Mouse (Mus musculus): Measurements from ENCODE around the gene Rnf212b. TPM values are rescaled to one million over a fixed set of nuclear protein-coding genes. Genes with fewer than 3 reads are reported as not detected.

The Rnf212b gene
- total RNA-seq, 2 experiments from 2014 or later = not detected

DNA sequence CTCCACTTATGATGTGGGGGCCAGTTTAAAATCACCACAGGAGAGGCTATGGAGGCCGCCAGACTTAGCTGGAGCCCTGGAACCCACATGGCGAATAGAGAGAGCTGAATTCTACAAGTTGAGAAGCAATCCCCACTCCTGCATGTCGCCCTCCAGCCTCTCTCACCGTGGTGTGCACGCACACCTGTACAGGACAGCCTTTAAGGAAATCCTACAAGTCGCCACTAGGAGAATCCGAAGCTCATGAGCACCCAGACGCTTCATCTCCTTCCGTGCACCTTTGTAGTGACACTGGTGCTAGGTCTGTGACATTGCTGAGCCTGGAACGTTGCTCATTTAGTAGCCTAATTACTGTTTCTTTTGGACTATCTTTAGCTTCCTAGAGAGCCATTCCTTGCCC lies 14.3 kb upstream of the Rnf212b start:
- DNase-seq = no peak

GRCm38 (mm10) chr14:54802428-54802827 lies 11.5 kb upstream of the Rnf212b start:
- DNase-seq = no peak

GRCm38 (mm10) chr14:54806124-54806523 lies 7.8 kb upstream of the Rnf212b start:
- no peak for DNase-seq

DNA sequence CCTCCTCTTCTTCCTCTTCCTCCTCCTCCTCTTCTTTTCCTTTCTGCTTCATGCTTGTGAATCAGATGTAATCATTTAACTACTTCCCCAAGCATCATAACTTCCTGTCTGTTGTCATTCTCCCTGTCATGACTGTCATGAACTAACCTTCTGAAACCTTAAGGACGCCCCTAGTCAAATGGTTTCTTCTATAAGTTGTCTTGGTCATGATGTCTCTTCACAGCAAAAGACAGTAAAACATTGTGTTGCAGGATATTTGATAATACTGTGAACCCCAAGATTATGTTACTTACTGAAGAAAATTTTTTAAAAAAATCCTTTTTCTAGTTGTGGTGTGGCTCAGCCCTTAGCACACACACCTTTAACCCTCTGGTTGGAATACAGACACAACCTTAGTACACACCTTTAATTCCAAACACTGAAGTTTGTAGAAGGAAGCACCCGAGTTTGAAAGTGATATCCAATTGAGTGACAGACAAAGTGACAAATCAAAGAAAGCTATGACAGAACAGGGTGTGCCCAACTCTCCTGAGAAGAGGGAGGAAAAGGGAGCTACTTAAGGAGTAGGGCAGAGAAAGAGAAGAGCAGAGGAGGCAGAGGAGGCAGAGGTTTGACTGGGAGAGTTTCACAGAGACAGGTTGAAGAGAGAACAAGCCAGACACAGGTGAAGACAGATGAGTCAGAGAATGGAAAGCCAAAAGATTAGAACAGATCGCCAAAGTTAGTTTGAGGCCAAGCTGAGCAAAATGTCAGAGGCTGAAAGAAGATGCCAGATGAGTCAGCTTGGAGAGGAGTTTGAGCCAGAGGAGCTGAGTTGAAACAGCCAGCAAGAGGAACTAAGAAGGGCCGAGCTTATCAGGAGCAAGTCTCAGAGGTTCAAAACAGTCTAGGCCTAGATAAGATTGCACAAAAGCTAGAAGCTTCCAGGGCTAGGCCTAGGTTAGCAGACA lies 4.9 kb upstream of the Rnf212b start:
- peak; percentile 17 for DNase-seq

GRCm38 (mm10) chr14:54809668-54810033 lies 4.3 kb upstream of the Rnf212b start:
- no peak for DNase-seq

- DNase-seq = no peak
These were observed 1.8 kb downstream of the Rnf212b start for GRCm38 (mm10) chr14:54815737-54816136.

DNA sequence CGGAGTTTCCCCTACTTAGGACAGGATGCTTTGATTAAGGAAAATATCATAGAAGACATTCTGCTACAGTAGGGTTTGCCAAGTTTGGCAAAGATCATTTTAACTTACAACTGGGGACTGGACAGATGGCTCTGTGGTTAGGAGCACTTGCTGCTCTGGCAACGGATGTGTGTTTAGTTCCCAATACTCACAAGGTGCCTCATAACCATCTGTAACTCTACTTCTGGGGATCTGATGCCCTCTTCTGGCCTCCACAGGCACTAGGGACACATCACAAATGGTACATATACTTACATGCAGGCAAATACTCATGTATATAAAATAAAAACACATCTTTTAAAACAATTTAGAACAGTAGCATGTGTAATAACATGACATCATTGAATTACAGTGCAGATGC lies 3.9 kb downstream of the Rnf212b start:
- peak; percentile 21 for DNase-seq

DNA sequence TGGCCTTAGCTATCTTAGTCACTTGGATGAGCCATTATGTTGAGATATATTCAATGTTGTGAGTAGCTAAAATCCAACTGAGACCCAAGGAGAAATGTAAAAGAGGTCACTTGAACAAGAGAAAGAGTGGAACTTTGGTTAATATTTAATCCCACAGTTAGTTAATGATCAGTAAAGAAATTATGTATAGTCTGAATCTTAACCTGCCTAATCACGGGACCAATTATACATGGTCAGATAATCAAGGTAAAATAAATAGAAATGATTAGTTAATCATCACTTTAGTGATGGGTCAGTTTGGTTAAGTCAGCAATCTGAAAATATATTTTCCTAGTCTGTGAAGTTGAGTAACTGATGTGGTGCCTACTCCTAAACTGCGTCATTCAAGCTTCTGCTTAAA lies 8.4 kb downstream of the Rnf212b start:
- DNase-seq = no peak

GRCm38 (mm10) chr14:54823716-54824115 lies 9.8 kb downstream of the Rnf212b start:
- DNase-seq = no peak

DNA sequence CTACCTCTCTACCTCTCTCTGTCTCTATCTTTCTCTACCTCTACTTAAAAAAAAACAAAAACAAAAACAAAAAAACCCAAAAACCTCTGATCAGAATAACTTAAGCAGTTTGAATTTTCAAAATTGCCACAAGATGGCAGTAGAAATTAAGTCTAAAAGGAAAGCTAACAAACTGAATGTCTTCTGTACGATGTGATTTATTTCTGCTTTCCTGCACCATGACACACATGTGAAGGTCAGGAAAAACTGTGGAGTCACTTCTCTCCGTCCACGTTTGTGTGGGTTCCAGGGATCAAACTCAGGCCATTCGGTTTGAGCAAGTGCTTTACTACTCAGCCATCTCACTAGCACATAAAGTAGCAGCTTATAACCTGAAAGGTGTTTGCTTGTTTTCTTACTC lies 29.5 kb downstream of the Rnf212b start:
- DNase-seq = no peak

DNA sequence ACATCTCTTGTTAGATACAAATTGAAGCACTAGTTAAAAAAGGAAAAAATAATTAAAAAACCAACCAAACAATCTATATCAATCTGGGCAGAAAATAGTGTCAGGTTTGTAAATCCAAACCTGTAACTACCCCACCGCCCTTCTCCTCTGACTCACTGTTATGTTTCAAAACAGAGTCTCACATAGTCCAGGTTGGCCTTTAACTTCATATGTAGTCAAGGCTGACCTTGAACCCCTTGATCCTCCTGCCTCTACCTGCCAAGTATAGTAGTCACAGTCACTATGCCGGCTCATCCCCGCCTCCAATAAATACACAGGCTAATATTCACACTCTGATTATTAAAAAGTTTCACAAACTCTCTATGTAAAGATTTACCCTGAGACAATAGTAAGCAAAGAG lies 41.8 kb downstream of the Rnf212b start:
- no peak for DNase-seq

- no peak for DNase-seq
These were observed 42.8 kb downstream of the Rnf212b start for GRCm38 (mm10) chr14:54856703-54857102.

DNA sequence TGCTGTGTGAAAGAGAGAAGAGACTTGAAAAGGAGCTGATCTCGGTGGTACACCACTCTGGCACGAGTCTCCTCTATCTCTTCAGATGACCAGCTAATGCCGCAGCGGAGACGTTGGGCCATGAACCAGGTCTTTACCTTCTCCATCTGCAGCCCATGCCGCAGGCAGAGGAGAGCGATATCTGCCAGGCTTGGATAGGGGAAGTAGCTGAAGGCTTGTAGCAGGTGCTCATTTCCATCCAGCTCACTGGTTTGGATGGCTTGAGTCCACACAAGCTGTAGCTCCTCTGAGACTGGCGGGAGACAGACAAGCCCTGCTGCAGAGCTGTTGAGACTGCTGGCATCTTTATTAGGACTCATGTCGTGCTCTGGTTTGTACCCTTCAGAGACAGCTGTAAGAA lies 44.0 kb downstream of the Rnf212b start:
- DNase-seq = no peak

GRCm38 (mm10) chr14:54860511-54860910 lies 46.6 kb downstream of the Rnf212b start:
- peak; percentile 71 for DNase-seq

DNA sequence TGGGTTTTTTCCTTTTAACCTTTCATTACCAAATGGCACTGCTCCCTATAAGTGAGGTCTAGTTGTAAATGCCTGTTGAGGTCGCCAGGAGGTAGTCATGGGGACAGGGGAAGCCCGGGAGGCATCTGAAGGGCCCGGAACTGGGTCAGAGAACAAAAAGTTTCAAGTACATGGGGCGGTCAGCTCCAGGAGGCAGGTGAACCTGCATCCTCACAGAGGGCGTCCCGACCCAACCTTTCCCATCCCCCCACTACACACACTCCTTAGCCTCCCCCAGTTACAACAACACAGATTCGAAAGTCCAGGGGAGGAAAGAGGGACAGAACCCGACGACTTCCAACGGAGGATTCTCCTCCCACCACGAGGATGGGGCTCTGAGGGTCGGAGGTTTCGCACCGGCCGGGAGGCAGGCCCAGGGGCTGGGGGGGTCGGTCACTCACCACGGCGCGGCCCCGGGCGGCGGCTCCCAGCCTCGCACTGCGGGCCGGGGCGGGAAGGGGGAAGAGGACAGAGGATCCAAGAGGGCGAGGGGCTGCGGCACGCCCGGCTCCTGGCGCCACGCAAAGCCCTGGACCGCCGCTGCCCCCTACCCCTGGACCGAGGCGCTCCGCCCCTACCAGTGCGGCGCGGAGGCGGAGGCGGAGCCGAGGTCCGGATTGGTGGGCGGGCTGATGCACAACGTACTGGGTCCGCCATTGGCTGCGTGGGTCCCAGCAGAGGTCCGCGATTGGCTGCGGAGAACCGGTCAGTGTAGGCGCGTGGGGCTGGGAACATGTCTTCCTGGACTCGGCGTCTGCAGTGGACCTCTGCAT lies 49.8 kb downstream of the Rnf212b start:
- peak; percentile 95 for DNase-seq

- DNase-seq = no peak
These were observed 50.5 kb downstream of the Rnf212b start for GRCm38 (mm10) chr14:54864313-54865036.

- no peak for DNase-seq
These were observed 51.7 kb downstream of the Rnf212b start for GRCm38 (mm10) chr14:54865626-54866025.

DNA sequence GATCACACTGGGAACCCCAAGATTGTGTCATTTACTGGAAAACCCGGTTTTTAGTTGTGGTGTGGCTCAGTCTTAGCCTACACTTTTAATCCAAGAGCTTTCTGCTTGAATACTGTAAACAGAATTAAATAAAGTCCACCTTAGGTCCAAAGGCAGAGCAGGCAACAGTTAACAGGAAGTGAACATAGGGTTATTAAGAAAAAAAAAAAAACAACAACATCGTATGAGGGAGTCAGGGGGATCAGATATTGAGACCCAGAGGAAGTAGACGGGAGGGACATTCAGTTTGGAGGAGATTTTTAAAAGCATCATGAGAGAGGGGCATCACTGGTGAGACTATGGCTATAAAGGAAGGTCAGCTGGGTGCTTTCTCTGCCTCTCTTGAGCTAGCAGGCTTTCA lies 52.3 kb downstream of the Rnf212b start:
- no peak for DNase-seq

GRCm38 (mm10) chr14:54866936-54867335 lies 53.0 kb downstream of the Rnf212b start:
- no peak for DNase-seq

DNA sequence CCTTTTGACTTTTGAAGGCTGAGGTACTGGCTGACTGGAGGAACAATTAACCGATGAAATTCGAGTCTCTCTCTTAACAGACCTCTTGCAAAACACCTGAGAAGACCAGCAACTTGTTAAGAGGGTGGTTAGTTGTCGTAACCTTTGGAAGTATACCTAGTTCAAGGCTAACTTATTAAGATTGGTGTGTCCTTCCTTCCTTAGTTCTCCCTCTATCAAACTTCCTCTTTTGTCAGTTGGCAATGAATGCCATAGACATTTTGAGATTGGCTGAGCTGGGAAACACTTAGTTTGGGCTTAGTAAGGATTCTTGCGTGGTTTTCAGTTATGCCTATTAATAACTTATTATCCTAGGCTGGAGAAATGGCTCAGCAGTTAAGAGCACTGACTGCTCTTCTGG lies 54.1 kb downstream of the Rnf212b start:
- DNase-seq = no peak

GRCm38 (mm10) chr14:54870861-54871260 lies 56.9 kb downstream of the Rnf212b start, which contains the start of gene Homez:
Gene Homez, minus strand, starts transcription at chr14:54870961.
- DNase-seq = no peak

DNA sequence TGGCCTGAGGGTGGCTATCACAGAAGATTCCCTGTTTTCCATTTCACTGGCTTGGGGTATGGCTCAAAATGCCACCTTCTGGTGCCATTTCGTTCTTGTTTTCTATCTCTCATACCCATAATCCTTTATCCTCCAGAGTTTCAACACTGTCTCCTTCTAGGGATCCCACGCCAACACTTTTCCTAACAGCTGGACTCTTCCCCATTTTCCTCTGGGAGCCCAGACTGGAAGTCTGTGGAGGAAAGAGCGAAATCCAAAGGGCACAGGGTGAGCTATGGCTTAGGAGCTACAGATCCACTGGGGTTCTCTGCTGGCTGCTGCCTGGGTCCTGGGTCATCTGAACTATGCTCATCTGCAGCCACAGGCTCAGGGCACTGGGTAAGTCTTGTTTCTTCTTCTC lies 60.2 kb downstream of the Rnf212b start:
- DNase-seq = no peak

Measured in heart, postnatal 4 days (tissue).